Mouse (Mus musculus): ENCODE data around the gene Slc38a8.

Slc38a8 gene

GRCm38 (mm10) chr8:119501598-119501997, at the start of gene Slc38a8:
Gene Slc38a8, minus strand, starts transcription at chr8:119501698.
- DNase-seq = no peak

GRCm38 (mm10) chr8:119548560-119549113, 47.1 kb upstream of the Slc38a8 start:
- no peak for DNase-seq

- DNase-seq = no peak
These were observed 45.7 kb upstream of the Slc38a8 start for GRCm38 (mm10) chr8:119547019-119547691.

GRCm38 (mm10) chr8:119545791-119546190, 44.3 kb upstream of the Slc38a8 start:
- no peak for DNase-seq

- DNase-seq = no peak
These were observed 43.7 kb upstream of the Slc38a8 start for GRCm38 (mm10) chr8:119545180-119545579.

GRCm38 (mm10) chr8:119544606-119545005, 43.1 kb upstream of the Slc38a8 start:
- DNase-seq = no peak

- DNase-seq = no peak
These were observed 30.5 kb upstream of the Slc38a8 start for GRCm38 (mm10) chr8:119531973-119532372.

GRCm38 (mm10) chr8:119531397-119531796, 29.9 kb upstream of the Slc38a8 start:
- DNase-seq = no peak

- no peak for DNase-seq
These were observed 29.4 kb upstream of the Slc38a8 start for GRCm38 (mm10) chr8:119530937-119531336.

- no peak for DNase-seq
These were observed 27.3 kb upstream of the Slc38a8 start for GRCm38 (mm10) chr8:119528762-119529161.

GRCm38 (mm10) chr8:119520102-119520501, 18.6 kb upstream of the Slc38a8 start:
- no peak for DNase-seq

- no peak for DNase-seq
These were observed 15.2 kb upstream of the Slc38a8 start for GRCm38 (mm10) chr8:119516674-119517073.

GRCm38 (mm10) chr8:119515767-119516166, 14.3 kb upstream of the Slc38a8 start:
- no peak for DNase-seq

- no peak for DNase-seq
These were observed 13.4 kb upstream of the Slc38a8 start for GRCm38 (mm10) chr8:119514940-119515339.

- DNase-seq = no peak
These were observed 11.9 kb upstream of the Slc38a8 start for GRCm38 (mm10) chr8:119513405-119513804.

GRCm38 (mm10) chr8:119511722-119512121, 10.2 kb upstream of the Slc38a8 start:
- DNase-seq = no peak

- DNase-seq = no peak
These were observed 9.0 kb upstream of the Slc38a8 start for GRCm38 (mm10) chr8:119510471-119510870.

GRCm38 (mm10) chr8:119506106-119506505, 4.6 kb upstream of the Slc38a8 start:
- DNase-seq = no peak

- DNase-seq = no peak
These were observed 4.0 kb upstream of the Slc38a8 start for GRCm38 (mm10) chr8:119505488-119505887.

GRCm38 (mm10) chr8:119503191-119503767, 1.8 kb upstream of the Slc38a8 start:
- no peak for DNase-seq

- no peak for DNase-seq
These were observed 613 bp upstream of the Slc38a8 start for GRCm38 (mm10) chr8:119502111-119502510.

- DNase-seq = no peak
These were observed 1.7 kb downstream of the Slc38a8 start for GRCm38 (mm10) chr8:119499836-119500235.

GRCm38 (mm10) chr8:119496848-119497247, 4.7 kb downstream of the Slc38a8 start:
- DNase-seq = no peak

- DNase-seq = no peak
These were observed 14.4 kb downstream of the Slc38a8 start for GRCm38 (mm10) chr8:119487093-119487492.

Measured in heart, adult 11 months (tissue).